Mouse (Mus musculus): ENCODE results near the gene Gm26897.

DNA sequence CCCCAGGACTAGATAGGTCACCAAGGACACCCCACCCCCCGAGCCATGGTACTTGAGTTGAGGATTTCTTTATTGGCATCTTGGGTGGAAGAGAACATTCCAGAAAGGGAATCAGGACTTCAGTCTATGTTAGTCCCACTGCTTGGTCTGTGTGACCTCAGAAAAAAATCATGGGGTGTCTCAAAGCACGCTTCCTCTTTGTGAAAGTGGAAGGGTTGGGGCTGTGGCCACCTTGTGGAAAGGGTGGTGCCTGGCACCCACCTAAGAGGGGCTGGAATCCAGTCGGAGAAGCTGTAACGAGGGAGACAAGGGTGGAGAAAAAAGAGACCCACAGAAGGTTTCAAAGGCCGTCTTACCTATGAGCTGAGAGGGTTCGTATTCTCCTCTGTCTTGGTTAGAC, 5.8 kb downstream of the Gm26897 start:
- TF ChIP-seq CTCF (IDR thresholded peaks at IDR 0.05) (no peak), POLR2A (IDR thresholded peaks at IDR 0.05; ENCODE audit: insufficient read depth, low read depth, low read length) (no peak)
